Mouse (Mus musculus) liver, embryonic 14.5 days (tissue): Measurements from ENCODE around the gene Slfn14.

Experiments
- CTCF ChIP-seq: IDR thresholded peaks from 2 replicates; pipeline ENCODE4 v1.5.1; 2016; ENCODE audit warnings: antibody characterized with exemption, low read depth, control low read depth
- EP300 ChIP-seq: IDR thresholded peaks from 2 replicates; pipeline ENCODE4 v1.6.1; 2016; ENCODE audit warnings: antibody characterized with exemption, low read depth

DNA sequence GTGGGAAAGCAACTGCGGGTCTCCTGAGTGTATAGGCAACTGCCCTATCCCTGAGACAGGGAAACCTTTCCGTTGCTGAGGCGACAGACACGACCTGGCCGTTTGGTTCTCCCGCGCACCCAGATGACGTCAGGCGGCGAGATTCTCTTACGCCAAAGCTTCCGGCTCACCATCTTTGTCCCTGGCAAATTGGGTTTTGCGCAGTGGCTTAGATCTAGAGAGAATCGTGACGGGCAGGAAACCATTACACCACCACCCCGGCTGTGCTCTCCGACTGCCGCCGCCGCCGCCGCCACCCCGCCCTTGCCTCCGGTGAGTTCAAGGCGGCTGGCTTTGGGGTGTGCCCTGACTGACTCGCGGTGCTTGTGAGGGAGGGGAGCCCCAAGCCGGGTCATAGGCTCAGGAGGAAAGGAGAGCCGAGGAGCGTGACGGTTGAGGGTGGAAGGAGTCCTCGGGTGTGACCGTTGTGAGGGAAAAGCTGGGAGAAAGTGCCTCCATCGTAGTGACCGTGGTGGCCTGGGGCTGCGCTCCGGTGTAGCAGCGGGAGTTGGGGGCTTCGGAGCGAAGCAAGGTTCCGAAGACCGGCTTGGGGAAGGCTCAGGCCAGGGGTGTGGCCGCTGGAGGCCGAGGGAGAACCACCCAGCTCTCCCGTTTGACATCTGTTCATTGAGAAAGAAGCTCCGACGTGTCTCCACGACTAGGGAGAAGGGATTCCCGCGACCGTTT is 16.2 kb upstream of the Slfn14 start, which contains the start of gene Pex12:
- TF ChIP-seq CTCF = no peak
- peak; percentile 48; the same call in 1 of the 2 replicates for TF ChIP-seq EP300
